Mouse (Mus musculus): ENCODE results near the gene Nrg3. TPM values are rescaled to one million over a fixed set of nuclear protein-coding genes. Genes with fewer than 3 reads are reported as not detected.
A peak's percentile ranks its signal among the peaks of the same experiment; 100 is the strongest.

Nrg3 gene
- total RNA-seq, 2 experiments from 2014 or later = 63.5 to 76.8 TPM

DNA sequence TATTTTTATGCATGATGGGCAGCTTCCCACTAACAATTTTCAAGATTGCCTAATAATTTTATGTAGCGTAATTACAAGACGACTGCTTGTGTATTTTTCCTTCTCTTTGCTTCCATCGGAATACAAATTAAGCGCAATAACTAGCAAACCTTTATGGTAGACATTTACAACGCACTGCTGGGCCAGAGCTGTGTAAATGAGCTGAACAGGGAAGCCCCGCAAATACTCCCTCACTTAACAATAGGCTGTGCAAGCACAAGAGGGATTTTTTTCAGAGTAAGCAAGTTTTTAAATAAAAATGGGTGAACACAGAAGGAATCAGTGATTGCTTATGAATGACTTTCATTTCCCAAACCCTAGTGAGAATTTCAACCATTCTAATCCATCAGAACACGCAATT, 513.5 kb downstream of the Nrg3 start:
- no peak for DNase-seq

- no peak for DNase-seq
Measured at GRCm38 (mm10) chr14:38937481-38937880, 535.4 kb downstream of the Nrg3 start.

DNA sequence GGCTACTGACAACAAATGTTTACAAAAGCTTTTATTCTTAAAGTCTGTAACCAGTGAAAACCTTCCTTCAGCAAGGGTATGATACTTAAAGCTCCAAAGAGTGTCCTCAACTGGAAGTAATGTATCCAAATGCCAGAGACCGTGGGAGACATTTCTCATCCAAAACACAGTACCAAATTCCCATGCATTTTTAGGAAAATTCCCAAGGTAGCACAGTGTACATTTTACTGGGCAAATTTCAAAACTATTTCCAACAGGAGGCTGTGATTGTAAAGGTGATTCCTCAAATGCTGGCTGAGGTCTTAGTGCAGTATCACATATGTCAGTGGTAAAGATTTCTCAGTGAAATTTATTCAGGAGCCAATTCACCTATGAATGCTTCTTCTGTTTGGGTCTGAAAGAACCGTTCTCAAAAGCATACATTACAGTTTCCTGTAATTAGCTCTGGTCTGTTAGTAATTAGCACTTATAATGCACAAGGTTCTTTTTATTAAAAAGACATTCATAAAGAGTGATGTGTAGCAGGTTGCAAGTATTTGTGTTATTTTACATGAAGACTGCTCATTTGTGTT, 536.3 kb downstream of the Nrg3 start:
- no peak for DNase-seq

DNA sequence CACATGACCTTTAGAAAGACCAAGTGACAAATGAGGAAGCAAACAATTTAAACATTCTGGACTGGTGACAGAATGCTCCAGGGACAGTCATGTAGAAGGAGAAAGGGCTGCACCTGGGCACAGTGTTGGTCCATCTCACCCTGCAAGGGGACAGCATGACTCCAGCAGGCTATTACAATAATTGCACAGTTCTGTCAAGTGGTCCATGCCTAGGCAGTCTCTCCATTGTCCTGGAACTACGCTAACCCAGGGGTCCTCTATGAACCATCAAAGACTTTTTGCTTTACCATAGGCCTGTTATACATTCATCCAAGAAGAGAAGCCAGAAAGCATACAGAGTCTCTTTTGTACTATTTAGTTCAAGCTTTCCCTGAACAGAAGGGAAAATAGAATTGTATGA, 549.2 kb downstream of the Nrg3 start:
- no peak for DNase-seq

DNA sequence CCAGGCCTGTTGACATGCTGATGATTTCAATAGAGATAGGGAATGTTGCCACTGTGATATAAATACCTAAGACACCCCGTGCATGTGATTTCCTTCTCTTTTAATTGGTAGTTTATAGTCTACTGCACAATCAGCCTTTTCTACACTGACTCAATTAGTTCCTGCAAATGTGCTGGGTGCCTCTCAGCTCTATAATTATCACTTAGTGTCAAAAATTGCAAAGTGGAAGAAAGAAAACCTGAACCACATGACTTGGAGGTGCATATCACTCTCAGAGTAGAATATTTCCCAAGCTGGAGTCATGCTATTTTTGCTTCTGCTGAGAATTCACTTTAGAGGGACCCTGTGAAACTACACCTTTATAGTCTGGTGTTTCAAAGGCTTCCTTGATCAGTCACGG, 552.1 kb downstream of the Nrg3 start:
- DNase-seq = no peak

DNA sequence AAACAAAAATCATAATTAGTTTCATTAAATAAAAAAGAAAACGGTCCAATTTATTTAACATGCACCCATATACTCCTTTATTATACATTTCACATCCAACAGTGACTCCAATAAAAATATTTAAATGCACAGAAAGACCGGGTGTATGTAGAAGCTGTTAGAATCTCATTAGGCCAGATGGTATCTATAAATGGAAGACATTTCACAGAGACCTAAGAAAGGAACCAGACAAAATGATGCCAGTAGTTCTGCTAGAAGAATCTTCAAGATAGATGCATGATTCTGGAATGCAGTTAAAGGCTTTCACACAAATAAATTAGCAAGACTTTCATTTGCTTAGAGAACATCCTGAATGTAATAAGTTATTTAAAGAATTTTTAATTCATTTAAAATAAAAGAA, 602.3 kb downstream of the Nrg3 start:
- no peak for DNase-seq

GRCm38 (mm10) chr14:38847566-38847965, 625.3 kb downstream of the Nrg3 start:
- DNase-seq = no peak

GRCm38 (mm10) chr14:38847091-38847490, 625.8 kb downstream of the Nrg3 start:
- no peak for DNase-seq

GRCm38 (mm10) chr14:38835006-38835405, 637.9 kb downstream of the Nrg3 start:
- DNase-seq = no peak

GRCm38 (mm10) chr14:38824891-38825290, 648.0 kb downstream of the Nrg3 start:
- no peak for DNase-seq

DNA sequence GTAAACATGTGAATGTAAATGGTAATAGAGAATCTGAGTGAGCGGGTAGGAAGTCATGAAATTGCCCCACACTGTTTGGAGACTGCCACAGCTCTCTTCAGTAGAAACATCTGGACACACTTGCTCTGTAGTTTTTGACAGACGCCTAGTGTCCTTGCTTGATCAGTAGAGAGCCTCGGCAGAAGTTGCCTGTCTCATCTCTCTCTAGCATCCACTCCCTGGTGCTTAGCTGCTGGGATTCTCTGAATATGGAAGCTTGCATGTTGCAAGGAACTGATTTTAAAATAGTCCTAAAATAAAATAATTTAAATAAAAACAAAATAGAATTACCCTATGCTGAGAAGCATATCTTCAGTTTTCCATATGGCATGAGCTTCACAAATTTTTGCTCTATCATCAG, 675.9 kb downstream of the Nrg3 start:
- DNase-seq = no peak

DNA sequence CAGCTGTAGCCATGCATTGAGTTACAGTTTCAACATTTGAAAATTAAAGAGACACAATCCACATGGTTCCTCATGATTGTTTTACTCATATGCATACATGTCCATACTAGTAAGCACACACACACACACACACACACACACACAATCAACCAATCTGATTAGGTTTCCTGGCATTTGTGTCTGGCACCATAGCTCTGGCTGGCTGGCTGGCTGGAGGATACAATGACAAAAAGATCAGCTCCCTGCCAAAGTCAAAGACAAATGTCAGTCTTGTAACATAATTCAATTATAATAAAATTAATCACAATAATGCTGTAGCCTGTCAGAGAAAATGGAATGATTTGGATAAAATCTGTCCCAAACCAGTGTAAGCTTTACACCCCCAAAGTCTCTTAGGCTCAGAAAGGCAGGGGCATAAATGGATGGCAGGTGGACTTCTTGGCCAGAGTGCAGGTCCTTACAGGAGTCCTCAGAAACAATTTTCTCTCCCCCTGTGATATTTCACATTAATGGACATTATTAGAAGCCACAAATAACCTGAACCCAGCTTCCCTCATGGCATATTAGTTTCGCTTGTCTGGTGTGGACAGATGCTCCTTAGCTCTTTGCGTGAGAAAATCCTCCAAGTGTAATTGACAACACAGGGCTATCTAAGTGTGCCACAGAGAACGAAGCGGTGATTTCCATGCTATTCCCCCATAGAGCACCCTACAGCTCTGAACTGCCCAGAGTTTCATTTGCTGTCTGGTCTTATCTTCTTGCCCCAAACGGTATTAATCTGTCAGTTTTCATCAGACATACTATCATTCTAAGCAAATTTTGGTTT, 697.4 kb downstream of the Nrg3 start:
- no peak for DNase-seq

GRCm38 (mm10) chr14:38774811-38775210, 698.1 kb downstream of the Nrg3 start:
- DNase-seq = no peak

GRCm38 (mm10) chr14:38730465-38730864, 742.4 kb downstream of the Nrg3 start:
- no peak for DNase-seq

GRCm38 (mm10) chr14:38703894-38704293, 769.0 kb downstream of the Nrg3 start:
- DNase-seq = no peak

- DNase-seq = no peak
Measured at GRCm38 (mm10) chr14:38702596-38703393, 770.1 kb downstream of the Nrg3 start.

- no peak for DNase-seq
Measured at GRCm38 (mm10) chr14:38701413-38701812, 771.5 kb downstream of the Nrg3 start.

GRCm38 (mm10) chr14:38700972-38701371, 771.9 kb downstream of the Nrg3 start:
- DNase-seq = no peak

DNA sequence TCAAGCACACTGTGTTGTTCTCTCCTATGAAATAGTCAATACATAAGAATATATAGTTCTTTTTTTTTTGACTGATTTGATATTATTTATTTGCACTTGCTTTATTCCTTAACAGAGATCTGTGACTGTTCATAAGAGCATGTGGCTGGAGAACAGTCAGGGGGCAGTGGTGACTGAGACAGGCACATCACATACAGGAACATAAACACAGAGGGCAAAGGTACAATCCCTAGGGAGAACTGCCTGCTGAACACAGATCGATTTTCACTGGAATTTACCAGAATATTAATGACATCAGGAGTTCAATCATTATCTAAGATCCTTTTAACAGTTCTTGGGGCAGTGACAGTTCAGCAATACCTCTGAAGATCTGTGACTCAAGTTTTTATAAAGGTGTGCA, 812.9 kb downstream of the Nrg3 start:
- DNase-seq = no peak

DNA sequence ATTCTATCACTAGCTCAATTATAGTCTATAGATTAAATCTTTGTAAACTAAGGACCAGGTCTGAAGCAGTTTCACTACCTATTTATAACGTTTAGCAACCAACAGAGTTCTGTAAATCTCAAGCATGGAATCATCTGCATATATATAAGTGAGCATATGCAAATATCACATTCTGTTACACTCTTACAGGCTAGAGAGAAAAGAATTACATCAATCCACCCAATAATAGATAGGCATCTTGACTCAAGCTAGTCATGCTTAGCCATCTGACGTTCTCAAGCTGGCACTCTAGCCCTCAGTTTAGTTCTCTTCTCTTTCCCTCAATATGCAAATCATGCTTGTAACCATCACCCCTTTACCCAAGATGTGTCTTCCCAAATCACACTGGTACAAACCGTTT, 835.8 kb downstream of the Nrg3 start:
- no peak for DNase-seq

DNA sequence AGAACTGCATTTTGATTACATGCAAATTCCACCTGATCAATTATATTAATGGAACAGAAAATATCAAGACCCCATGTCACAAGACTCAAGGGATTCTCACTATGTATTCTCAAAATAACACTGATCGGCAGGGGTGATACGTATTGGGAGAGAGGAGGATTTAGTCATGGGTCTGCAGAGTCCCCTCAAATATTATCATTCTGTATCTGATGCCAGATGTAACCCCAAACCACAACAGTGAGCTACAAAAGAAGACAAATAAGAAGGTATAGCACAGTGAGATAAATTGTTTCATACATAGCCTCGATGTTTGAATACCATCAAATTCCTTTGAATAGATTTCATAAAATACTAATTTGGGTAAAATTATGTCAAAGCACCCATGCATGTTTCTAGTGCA, 842.8 kb downstream of the Nrg3 start:
- no peak for DNase-seq

- DNase-seq = peak; percentile 4 to 16
Measured at GRCm38 (mm10) chr14:38629671-38630070, 843.2 kb downstream of the Nrg3 start.

DNA sequence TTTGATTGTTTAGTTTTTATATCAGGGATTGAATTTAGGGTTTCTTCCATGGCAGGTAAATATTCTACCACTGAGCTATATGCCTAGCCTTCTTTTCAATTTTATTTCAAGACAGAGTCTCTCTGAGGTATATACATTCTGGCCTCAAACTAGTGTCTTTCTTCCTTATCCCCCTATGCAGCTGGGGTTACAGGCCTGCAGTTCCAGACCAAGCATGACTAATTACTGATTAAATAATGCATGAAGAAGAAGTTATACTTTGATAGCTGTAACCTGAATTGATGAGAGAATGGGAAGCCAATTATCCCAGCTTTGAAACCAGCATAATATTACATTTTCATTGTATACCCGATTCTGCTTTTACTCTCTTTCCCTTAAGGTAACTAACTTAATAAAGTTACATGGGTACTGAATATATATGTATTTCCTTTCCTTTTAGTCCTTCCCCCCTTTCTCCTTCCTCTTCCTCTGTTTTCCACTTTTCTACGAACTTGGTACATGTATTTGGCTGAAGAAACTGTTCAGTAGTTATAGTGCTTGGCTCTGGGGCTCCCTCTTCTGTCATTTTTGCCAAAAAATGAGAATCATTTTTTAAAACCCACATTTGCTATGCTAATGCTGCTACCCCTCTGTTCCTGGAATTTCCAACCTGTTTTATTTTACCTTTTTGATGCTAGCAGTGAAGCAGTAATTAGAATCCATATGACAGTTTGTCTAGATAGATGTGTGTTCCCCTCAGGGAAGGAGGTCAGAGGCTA, 843.8 kb downstream of the Nrg3 start:
- no peak for DNase-seq
